Mouse (Mus musculus) c-Kit-positive CD71-positive TER-119-negative erythroid progenitor cells, embryonic 14.5 days (primary cell): ENCODE results near the gene Atxn7l3.

Experiments used
- DNase-seq: peaks from one replicate; pipeline ENCODE4 v3.0.0-alpha.2; 2013; ENCODE audit warnings: low read depth

Gene Atxn7l3

DNA sequence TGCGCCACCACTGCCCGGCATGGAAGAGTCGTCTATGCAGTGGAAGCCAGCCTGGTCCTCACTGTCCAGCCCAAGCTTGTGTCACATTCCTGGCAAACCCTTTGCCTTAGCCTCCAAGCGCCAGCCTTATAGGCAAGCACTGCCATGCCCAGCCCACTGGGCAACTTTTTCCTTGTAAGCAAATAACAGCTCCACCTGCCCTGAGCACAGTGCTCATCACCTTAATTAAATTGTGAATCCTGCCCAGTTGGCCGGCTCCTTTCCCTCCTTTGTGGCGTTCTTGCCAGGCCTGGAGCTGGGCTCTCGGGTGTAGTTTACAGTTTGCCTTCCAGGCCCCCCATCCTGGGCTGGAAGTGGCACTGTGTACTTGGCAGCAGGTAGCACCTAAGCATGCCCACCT lies 33.2 kb downstream of the Atxn7l3 start:
- DNase-seq = no peak

DNA sequence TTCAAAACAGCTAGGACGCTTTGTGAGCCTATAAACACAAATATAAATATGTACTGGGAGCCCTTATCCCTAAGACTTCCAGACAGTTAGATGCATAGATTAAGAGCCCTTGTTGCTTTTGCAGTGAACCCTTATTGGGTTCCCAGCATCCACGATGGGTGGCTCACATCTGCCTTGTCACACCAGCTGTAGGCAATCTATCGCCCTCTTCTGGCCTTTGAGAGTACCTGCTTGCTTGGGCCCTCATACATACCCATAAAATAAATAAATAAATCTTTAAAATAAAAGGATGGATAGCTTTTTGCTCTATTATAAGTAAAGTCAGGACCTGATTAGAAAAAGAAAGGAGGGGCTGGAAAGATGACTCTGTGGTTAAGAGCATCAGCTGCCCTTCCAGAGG lies 37.9 kb downstream of the Atxn7l3 start:
- no peak for DNase-seq

DNA sequence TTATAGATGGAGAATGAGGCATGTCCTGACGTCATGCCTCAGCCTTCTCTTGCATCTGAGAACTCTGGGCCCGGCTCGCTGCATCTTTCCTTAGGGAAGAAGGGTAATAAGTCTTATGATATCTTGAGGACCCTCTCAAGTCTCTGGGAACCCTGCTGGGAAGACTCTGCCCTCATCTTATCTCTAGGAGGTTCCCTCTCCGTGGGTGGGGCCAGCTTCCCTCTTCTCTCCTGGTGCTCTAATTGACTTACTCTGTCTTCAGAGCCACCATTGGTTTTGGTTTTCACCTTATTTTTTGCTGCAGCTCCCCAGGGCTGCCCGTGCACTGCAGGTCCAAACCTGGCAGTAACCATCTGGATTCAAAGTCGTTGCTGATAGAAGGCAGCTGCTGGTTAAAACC lies 38.3 kb downstream of the Atxn7l3 start:
- no peak for DNase-seq

DNA sequence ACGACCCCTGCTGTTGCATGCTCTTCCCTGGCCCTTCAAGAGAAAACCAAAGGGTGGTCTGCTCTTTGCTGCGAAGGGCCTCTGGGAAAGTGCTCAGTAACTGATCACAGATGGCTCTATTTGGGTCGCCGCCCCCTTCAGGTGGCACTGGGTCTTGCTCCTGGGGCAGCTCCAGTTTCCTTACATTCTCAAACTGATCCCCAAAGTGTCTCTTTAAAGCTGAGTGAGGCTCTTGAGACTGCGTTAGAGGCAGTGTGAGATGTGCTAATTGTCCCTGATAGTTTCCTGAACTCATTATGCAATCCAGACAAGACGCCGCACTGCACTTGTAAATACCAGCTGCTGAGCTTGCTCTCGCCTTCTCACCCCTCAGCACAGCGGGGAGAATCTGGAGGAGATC lies 38.9 kb downstream of the Atxn7l3 start:
- no peak for DNase-seq

DNA sequence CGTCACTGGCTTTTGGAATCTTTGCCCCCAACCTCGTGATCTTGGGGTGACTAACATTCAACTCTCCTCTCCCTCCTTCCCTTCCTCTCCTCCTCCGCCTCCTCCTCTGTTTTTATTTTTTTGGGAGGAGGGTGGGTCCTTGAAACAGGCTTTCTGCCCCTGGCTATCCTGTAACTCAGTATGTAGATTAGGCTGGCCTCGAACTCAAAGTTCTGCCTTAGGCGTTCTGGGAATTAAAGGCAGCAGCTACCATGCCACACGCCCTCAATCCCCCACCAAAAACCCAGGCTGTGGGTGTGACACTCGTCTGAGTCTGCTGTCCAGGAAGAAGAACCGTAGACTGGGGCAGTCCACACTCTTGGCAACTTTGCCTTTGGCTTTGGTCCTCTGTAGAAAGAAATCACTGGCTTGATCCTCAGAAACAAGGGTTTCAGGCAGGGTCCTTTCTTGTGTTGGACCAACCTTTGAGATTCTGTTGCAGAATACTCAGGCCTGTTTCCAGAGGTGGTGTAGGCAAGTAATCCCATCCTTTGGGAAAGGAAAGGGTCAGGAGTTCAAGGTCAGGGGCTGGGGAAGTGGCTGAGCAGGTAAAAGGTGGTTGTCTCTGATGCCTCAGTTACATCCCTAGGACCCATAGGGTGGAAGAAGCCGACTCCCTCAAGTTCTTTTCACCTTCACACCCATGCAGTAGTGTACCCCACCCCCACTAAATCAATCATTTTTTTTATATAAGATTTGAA lies 46.9 kb downstream of the Atxn7l3 start:
- DNase-seq = no peak

DNA sequence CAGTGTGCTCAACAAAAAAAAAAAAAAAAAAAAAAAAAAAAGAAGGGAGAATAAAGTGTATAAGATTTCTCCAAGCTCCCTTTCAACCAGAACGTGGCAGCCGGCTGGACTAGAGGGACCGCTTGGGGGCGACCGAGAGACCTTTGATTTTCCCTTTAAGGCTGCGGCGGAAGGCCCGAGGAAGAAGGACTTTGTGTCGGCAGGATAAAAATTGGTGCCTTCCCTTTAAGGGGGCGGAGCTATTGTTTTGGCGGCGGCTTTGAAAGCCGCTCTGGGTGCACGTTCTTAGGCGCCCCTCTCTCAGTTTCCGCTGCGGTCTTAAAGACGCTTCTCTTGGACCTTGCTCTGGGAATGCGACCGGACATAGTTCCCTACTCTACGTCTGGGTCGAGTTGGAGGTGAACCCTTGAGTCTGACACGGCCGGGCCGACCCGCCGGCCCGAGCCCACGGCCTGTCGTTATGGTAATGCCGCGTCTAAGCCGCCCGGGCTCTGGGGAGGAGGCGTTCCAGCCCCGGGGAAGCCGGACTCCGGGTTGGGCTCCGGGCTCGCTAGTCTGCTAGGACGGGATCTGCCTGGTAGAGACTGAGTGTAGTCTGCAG lies 47.7 kb downstream of the Atxn7l3 start, which contains the start of gene BC030867:
TSS of gene BC030867 (plus strand) at position 253 of the 601 bp plus-strand sequence.
- DNase-seq = peak; percentile 99

DNA sequence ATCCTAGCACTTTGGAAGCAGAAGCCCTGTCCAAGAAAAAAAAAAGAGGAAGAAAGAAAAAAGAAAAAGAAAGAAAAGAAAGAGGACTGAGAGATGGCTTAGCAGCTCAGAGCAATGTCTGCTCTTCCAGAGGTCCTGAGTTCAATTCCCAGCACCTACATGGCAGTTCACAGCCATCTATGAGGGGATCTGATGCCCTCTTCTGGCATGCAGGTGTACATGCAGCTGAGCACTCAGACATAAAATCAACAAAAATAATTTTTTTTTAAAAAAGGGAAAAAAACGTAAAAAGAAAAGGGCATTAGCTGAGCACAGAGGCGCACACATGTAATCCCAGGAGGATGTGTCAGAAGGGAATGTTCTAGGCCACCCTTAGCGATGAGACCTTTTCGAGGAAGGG lies 49.6 kb downstream of the Atxn7l3 start:
- DNase-seq = no peak

DNA sequence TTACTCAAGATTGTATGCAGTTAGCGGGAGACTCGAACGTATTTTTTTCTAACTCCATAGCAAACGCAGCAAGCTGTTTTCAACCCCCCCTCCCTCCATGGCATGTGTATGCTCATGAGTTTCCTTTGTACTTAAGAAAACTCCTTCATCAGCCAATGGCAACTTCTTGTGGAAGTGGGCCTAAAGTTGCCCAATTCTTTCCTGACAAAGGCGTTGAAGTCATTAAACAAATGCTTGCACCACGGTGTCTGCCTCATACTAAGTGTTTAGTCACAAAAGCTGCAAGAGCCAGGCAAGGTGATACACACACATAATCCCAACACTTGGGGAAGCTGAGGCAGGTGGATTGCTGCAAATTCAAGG lies 50.2 kb downstream of the Atxn7l3 start:
- no peak for DNase-seq

DNA sequence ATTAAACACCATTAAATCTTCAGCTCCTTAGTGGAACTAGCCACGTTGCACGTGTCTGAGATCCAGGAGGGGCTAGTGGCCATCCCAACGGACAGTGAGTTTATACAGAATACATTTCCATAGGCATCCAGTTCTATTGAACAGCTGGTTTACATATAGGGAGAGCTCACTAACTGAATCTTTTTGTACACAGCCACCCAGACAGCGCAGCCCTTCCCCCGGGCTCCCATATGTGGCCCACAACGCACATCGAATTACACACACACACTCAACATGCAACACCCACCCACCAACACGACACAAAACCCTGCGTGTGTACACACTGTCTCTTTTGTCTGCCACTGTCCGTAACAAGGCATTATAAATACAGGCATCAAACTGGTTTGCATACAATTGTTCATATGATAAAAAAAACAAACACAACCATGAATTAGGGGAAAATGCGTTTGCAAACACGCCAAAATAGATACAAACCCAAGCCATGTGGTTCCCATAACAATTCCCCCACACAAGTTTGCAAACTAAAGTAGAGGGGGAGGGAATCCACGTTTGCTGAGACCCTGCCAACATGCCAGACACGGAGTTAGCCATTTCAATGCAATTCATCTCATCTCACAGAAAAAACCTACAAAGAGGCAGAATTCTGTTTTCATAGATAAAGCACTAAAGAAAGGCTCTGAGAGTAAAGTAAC lies 50.7 kb downstream of the Atxn7l3 start:
- DNase-seq = no peak

DNA sequence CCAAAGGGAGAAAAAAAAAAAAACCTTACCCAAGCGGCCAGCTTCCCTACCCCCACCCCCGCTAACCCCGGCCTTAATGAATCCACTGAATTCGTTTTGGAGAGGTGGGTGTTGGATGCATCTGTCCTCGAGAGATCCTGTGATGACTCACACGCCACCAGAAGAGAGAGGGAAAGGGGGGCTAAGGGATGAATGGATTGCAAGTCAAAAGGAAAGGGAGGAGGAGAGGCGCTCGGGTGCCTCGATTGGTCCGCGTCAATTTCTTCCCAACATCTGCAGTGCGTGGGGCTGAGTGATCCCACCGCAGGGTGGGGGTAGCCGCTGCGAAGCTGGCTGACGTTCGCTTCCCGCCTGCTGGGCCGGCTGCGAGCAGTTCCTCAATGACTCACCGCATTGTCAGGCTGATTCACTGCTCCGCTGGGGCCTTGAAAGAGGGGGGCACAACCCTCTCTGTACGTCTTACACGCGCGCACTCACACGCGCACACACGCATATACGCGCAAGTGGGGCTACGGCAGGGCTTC lies 51.4 kb downstream of the Atxn7l3 start:
- no peak for DNase-seq

DNA sequence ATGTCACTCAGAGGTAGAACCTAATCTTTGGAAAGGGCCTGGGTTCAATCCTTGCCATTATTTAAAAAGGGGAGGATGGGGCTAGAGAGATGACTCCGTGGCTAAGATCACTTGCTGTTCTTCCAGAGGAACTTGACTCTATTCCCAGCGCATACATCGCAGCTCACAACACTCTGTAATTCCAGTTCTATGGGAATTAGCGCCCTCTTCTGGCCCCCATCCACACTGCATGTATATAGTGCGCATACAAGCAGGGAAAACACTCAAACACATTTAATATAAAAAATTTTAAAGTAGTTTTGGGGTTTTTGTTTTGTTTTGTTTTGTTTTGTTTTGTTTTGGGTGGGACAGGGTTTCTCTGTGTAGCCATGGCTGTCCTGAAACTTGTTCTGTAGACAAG lies 54.6 kb downstream of the Atxn7l3 start:
- no peak for DNase-seq

DNA sequence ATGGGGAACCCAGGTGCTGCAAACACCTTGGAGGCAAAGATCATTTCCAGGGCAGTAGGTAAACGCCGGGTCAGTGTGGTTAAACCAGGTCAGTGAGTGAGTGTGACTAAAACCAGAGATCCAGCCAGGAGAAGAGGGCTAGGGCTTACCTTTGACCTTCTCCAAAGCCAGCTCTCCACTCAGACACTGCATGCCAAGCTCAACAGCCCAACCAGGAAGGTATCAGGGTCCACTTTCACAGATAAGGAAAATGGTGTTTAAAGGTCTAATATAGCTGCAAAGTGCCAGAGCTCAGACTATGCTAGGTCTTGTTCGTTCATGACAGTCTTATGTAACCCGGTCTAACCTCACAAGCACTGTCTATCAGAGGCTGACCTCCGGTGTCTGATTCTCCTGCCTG lies 55.2 kb downstream of the Atxn7l3 start:
- DNase-seq = no peak

DNA sequence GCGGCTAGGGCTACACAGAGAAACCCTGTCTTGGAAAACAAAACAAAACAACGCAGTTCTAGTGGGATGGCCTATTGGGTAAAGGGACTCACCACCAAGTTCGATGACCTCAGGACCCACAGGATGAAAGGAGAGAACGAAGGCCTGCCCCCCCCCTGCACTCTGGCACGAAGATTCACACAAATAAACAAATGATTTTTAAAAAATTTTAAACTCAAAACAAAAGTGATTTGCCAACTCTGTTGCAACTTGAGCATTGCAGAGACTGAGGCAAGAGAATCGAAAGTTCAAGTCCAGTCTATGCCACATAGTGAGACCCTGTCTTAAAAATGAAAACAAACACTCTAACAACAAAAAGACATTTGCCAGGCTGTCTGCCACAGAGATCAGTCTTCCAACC lies 55.8 kb downstream of the Atxn7l3 start:
- no peak for DNase-seq
